Mouse (Mus musculus) activated CD4-positive, CD25-positive, alpha-beta regulatory T cell, adult 4 months (primary cell): ENCODE measurements at regions not wholly inside any gene's neighbourhood (a gene's known extent, or its start where the extent isn't known, plus 50 kb on each side); places are given as distances from the start of the nearest gene placed in this dataset.

ENCODE experiments used
- ATAC-seq: one replicate; pipeline ENCODE4 v1.8.0; 2017

DNA sequence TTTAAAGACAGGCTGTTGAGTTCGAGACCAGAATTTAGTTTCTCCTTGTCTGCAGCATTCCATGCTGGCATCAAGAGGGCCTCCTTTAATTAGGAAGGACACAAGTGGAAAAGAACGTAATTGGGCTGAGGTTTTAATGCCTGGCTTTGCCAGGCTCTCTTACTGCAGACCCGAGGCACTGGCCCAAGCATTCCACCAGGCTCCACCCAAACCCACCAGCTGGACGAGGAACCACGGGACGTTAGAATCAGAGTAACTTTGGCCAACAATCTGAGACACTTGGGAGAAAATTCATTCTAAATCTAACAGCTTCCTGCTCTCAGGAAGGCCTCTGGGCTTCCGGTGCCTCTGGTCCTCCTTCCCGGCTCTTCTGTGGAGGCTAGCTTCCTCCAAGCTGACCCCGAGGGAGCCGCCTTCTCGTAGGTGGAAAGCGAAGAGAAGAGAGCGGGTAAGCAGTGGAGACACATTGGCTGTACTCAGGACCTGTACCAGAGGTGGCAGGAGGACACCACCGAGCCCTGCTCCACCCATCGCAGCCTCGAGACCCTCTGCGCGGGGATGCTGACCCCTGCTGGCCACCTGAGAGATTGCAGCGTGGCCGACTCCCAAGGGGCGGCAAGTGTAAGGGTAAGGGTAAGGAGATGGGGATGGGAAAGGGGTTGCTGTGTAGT lies 105.5 kb downstream of the Tmem17 start:
- ATAC-seq, result peak; percentile 89

DNA sequence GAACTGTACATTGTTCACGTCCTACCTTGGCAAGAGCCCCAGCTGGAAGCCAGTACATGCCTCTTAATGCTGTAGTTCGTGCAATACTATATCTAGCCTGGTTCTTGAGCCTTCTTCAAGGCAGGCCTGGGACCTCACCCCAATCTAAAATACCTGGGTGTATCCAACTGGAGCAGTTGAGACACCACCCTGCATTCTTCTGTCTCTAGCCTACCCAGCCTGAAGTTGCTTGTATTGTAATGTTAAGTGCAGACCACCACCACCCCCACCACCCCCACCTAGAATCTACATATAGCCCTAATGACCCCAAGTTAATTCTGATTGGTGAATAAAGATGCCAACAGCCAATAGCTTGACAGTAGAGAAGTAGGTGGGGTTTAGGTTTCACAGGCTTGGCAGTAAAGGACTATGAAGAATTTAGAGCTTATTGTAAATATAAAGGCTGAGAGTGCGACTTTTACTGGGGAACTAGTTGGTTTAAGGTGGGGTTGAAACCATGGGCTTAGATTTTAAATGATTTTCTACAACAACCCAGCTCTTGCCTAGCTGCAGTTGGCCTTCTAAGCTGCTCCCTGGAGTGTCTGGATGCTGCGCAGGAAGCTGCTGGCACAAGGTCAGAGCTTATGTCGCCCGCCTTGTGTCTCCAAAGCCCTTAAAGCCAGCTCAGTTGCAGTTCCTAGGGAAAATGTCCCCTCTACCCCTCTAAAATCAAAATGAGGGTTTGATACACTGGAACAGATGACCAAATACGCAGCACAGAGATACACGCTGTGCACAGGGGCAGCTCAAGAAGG lies 109.2 kb downstream of the Tmem17 start:
- ATAC-seq, result no peak

DNA sequence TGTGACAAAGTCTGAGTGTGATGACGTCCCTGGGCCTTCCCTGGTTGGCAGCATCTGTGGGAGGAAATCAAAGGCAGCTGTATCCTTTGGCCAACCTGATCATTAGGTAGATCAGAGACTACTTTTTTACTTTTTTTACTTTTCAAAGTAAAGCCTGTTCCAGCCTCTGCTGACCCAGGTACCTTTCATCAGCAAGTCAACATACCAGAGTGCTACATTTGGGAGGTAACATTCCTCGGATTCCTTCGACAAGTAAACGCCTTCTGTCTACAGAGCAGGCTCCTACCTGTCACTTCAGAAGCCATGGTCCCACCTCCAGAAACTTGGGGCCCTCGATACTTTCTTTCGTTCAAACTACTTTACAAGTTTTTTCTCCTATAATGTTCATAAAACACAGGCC lies 110.0 kb downstream of the Tmem17 start:
- no peak for ATAC-seq

DNA sequence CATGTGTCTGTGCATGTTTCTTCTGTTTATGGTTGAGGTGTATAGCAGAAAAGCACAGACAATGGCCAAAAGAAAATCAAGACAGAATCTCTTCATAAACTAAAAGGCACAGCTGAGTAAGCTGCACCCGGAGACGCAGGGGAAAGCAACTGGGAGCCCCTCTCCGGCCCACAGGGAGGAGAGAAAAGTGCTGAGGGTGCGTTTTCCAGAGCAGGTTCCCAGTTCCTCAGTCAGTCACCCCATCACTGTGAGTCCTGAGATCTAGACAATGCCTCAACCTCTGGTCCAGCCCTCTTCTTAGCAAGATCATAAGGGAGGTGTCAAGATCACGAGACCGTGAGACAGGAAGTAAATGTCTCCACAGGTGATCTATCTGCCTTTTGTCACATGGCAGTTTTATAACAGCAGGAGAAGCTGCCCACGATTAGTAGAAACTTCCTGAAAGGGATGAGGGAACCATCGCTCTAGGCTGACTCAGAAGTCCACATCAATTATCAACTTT lies 110.7 kb downstream of the Tmem17 start:
- ATAC-seq, result no peak

DNA sequence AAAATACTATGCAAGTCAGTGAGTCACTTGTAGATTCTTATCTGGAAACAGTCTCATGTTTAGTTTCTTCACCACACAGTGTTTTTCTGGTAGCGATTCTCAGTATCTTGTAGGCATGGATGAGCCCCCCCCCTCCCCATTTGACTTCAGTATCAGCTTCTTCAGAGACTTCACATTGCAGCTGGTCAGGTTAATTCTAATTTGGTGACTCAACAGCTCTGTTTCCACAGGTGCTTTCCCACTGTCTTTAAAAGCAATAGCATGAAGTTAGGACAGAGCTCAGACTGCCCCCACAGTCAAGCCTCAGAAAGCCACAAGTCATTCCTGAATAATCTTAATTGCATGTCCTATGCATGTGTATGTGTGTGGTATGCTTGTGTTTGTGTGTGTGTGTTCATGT lies 114.5 kb downstream of the Tmem17 start:
- no peak for ATAC-seq

DNA sequence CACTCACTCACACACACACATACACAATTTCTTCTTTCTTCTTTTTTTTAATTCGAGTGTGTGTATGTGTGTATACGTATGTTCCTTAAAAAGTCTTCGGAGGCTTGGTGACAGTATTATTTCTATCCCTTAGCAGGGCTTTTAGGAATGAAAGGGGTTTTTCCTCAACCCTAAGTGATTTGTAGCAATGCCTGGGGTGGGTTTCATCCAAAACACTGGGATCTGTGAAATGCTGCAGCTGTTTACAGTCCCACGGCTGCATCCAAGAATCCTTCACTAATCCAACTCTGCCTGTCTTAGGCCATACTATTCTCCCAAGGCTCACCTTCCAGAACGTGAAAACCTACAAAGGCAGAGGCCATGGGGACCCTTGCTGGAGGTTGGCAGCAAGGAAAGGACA lies 116.6 kb downstream of the Tmem17 start:
- no peak for ATAC-seq

DNA sequence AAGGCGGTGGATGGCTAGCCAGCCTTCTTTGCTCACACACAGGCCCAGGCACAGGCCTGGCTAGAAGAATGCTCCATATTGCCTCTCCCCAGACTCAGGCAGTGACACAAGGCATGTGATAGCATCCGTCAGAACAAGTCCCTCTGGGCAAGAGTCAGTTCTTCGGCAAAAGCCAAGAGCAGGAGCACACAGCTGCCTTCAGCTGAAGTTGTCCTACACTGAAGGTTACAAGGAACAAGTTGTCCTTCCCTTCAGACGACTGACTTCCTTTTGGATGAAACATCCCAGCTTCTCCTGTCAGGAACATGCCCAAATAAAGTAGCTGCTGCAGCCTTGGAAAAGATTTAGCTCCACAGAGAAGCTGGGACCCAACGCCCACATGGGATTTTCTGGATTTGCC lies 117.1 kb downstream of the Tmem17 start:
- no peak for ATAC-seq

DNA sequence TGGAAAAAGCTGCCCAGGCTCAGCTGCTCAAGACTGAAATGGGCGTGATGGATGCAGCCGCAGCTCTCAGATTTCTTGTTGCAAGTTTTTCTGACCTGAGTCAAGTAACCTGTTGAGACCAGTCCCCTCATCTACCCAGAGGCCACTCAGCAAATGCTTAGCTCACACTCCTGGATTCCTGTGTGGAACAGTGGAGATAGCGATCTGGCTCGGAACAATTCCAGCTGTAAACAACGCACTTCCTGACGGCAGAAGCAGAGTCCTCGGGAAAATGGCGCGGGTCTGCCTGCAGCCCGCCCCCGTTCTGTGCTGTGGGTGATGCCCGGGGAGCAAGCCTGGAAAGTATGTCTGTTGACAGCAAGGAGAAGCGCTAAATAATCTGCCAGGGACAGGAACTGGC lies 117.7 kb downstream of the Tmem17 start:
- no peak for ATAC-seq

DNA sequence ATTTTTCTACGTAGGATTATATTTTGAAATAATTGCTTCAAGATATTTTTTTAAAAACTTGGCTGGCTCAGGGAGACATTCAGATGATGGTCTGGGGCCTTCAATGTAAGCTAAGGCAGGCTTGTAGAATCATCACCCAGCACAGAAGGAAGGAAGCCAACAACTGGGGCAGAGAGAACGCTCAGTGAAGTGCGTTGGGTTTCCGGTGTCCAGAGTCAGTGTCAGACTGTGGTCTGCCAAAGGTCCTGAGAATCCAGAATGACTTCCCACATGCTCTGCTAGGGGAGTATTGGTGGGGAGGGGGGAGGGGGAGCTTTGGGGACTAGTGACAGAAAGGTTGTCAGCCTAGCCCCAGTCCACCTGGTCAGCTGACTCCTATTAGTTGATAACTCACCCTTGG lies 118.1 kb downstream of the Tmem17 start:
- no peak for ATAC-seq

DNA sequence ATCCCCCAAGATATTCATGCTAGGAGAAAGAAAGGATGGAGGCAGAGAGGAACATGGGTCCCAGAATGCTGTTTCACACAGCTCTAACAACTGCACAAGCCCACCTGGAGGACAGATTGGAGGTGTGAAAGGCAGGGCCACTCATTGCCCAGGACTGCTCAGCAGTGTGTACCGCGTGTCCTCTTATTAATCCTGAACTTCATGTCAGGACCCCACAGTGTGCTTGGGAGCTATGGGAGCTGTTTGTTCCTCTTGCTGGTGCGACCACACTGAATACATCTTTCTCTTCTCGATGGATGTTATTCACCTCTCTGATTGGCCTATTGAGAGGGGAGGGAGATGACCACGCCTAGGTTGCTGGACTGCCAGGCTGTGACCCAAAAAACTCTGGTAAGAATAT lies 119.1 kb downstream of the Tmem17 start:
- ATAC-seq, result no peak

DNA sequence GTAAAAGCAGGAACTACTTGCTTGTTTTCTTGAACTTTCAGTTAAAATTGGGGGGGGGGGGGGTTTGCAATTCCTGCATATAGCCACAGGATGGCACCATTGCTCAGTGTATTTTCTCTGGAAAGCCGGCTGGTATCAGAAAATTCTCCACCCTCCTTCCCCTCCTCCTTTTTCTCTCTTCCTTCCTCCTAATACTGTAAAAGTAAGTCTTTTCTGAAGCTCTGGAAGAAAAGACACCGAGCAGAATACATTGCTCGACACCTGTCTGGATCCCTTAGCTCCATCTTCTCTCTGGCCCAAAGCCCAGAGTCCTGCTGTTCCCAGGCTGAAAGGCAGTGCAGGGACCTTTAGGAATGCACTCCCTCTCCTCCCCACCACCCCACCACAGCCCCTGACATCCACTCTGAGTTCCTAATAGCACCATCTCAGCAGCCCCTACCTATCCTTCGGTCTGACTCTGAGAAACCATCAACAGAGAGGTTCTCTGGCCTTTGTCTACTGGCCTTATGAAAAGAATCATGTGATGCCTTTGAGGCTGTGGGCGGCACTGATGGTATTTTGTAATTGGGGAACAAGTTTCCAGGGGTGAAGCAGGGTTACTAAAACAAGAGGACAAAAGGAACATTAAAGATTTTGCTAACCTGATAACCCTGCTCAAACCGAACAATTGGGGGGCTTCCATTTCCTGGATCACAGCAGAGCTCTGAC lies 119.9 kb downstream of the Tmem17 start:
- ATAC-seq, result peak; percentile 61

DNA sequence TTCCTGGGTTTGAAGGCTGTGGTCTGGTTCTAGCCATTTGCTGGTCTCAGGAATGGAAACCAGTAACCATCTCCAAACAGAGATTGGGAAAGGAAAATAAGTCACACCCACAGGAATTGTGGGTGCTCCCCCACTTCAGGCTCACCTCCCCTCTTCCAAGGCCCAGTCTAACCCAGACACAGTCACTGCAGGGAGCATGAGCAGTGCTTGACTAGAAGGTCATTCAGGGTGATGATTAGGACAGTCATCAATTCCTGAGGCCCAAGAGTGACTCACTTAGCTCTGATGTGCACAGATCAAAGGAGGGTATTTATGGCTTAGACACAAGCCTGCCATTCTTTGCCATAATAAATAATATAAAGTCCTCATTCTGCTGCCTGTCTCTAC lies 120.4 kb downstream of the Tmem17 start:
- no peak for ATAC-seq

DNA sequence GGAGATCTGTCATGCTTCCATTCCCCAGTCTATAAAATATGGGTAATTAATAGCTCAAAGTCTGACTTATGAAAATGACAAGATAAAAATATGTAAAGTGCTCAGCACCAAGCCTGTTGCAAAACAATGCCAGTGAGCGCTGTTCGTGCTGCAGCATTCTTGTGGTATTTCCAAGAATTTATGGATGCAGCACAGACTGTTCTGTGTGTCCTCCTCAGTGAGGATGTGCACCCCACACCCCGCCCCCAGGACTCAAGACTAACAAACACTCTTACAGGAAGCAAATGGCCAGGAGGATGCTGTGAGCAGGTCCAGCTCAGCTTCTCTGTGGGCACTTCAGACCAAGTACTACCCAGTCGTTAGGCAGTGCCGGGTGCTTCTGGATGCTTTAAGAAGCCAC lies 121.1 kb downstream of the Tmem17 start:
- ATAC-seq, result no peak

DNA sequence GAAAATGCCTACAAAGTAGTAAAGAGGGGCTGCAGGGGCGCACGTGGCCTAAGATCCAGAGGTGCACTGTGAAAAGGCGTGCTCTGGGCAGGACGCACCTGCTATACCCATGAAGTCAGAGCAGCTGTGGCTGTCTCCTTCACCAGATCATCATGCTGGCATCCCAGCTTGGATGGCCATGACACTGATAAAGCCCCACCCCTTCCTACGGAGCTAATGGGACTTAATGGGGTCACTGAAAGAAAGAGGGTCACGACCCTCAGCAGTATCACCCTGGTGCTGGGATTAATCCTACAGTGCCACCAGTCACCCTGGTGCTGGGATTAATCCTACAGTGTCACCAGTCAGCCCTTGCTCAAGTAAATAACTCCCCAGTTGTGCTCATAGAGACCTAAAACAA lies 122.1 kb downstream of the Tmem17 start:
- ATAC-seq, result no peak

DNA sequence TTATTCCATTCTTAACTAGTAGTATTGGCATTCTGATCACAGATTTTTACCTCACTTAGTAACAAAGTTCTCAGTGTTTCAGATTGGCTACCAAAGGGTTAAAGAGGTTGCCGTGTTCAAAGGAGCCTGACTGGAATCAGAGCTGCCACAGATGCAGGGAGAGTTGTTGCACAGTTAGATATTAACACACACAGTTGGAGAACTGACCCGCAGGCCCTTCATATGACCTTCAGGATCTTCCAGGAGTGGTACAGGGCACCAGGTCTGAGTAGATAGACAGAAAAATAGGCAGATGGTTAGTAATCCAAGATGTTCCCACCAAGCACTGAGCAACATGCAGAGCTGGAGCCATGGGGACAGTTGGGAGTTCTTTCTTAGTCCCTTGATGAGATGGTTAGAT lies 123.1 kb downstream of the Tmem17 start:
- no peak for ATAC-seq

DNA sequence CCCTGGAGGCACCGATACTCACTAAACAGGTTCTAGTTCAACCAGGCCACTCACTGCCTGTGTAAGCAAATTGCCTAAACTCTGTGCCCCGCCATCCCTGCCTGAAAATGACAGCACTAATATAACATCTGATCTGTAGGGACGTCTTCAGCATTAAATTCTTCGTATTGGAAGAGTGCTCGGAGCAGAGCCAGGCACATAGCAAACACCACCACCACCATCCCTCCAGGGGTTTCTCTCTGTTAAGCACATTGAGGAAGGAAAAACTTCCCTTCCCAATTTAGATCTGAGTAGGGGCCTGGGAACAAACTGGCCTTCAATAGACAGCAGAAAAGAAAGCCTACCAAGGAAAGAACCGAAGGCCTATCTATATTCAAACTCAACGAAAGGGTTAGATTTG lies 124.4 kb downstream of the Tmem17 start:
- ATAC-seq, result no peak

DNA sequence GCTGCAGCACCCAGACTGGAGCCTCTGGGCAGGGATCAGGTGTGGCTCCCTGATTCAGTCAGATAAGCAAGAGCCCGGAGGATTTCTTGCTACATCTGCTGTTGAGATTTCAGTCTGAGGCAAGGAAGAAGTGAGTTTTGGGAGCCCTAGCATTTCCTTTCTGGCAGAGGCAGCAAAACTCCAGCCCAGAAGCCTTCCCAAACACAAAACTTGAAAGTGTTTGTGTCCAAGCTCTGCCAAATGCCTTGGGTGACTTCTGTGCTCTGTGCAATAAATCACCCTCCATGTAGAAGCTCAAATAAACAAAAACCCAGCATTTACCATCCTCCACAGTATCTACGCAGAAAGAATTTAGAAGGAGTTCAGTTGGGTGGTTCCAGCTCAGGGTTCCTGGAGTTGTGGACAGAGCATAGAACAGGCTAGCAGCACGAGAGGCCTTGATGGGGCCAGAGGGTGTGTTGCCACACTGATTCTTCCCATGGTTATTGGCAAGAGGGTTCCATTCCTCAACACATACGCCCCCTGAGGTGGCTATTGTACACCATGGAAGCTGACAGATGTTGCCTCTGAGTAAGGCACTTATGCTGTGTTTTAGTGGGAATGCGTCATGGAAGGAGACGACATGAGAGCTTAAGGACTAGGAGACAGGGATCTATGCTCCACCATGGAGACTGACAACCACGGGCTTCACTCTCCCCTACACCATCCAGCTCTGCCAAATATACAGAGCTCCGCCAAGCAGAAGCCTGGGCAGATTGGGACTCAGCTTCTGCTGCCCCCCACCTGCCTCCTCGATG lies 125.1 kb downstream of the Tmem17 start:
- no peak for ATAC-seq

DNA sequence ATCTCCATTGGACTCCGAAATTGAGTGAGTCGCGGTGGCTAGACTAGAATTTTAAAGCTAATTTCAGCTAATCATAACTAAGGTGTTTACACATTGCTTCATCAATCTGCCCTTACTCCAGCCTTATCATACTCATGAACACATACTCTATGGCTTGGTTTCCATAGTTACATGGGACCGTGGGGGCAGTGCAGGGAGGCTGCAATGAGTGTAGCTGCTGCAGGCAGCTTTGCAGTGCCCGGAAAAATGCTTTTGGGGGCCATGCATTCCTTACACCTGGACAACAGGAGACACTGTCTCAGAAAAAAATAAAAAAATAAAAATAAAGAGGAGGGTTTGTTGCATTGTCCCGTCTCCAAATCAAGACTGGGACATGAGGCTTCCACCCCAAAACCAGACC lies 126.3 kb downstream of the Tmem17 start:
- ATAC-seq, result no peak

DNA sequence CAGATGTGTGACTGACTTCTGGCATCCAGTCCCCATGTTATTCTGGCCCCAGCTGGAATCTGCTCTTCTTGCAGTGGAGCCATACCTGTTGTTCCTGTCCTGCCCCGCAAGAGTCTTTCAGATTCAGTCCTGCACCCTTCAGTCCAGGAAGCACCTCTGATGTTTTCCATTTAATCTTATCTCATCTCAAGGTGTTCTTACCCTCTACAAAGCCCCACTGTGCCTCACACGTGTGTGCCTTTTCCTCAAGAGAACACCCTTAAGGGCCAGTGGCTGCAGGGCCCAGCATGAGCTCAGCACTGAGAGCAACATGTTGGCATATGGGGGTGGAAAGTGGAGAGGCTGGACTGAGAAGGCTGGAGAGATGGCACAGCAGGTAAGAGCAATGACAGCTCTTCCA lies 126.8 kb downstream of the Tmem17 start:
- ATAC-seq, result no peak

DNA sequence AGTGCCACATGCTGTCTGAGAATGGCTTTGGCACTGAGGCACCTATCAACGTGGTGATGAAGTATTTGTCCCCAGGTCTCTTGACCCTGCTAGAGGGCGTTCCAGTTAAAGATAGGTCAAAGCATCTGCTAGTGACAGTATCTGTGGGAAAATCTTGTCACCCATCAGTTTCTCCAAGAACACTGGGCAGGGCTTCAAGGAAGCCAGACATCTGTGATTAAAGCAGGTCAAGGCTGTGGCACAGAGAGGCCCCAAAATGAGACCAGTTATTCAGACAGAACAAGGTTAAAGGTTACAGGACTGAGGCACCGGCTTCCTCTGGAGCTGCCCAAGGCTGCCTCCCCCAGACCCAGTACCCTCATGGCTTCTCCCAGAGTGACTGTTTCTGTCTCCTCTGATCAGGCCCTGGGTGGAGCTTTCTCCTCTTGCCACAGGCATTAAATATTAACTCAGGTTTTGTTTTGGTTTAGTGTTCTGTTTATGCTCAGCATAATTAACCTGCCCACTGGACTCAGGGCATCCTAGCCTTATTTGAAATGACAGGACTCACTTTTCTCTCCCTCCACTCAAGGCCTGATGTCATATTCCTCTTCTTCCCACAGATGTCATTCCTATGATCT lies 128.6 kb downstream of the Tmem17 start:
- ATAC-seq, result no peak

DNA sequence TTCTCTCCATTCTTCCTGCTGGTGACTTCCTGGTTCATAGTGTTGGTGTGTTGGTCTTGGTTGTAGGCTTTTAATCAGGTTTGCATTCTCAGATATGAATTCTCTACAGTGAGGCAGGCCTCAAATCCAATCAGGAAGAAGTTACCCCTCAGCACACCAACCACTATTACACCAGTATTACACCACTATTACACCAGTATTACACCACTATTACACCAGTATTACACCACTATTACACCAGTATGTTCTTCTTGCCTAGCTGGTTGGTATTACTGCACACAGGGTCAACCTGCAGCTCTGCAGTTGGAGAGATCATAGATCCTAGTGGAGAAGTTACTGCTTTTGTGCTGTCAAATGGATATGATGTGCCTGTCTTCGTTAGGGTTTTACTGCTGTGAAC lies 129.6 kb downstream of the Tmem17 start:
- ATAC-seq, result no peak

DNA sequence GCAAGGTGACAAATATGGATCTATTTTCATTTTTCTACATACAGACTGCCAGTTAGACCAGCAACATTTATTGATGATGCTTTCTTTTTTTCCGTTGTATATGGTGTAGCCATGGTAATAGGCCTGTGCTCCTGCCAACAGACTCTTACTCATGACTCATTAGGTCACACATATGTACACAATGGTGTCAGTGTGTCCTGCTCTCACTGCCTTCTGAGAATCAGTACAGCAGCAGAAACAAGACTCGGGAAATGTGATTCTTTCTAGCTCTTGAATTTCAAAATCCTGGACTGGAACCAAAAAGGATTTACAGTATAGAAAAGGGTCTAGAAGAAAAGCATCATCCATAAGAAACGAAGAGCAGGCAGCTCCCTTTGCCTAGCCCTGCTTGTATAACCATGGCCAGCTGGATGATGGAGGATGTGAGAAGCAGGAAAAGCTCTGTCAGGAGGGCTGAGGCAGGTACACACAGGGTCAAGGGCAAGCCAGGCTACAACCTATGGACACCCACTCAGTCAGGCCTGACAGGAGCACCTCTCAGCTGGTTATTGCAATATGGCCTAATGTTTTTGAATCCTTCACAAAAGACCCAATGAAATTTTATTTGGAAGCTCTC lies 132.2 kb downstream of the Tmem17 start:
- ATAC-seq, result no peak
